Mouse (Mus musculus): ENCODE measurements at regions not wholly inside any gene's neighbourhood (a gene's known extent, or its start where the extent isn't known, plus 50 kb on each side); places are given as distances from the start of the nearest gene placed in this dataset.

GRCm38 (mm10) chr2:78418561-78419338, 449.2 kb upstream of the Ube2e3 start:
- H3K4me3 ChIP-seq (ENCODE audit: low read depth, low read length): no peak overlapping the region
- WGBS (ENCODE audit: insufficient replicate concordance): 31% methylated on average over 3 of the region's 3 CpGs

GRCm38 (mm10) chr2:78416574-78417109, 451.3 kb upstream of the Ube2e3 start:
- H3K27ac ChIP-seq (ENCODE audit: low read length): no peak overlapping the region
- no peak for ATAC-seq (ENCODE audit: low read depth)
- no peak overlapping the region for H3K4me2 ChIP-seq (ENCODE audit: low read depth, low read length)
- H3K9ac ChIP-seq (ENCODE audit: low read depth, low read length): no peak overlapping the region
- no peaks in the 10 kb centered on the region for H3K9me3 ChIP-seq (replicated peaks; ENCODE audit: control insufficient read depth, low read length)
- H3K4me3 ChIP-seq (ENCODE audit: low read depth, low read length): no peak overlapping the region
- no peaks in the 10 kb centered on the region for H3K27me3 ChIP-seq (ENCODE audit: control insufficient read depth, insufficient read depth, low read depth, low read length)
- WGBS (ENCODE audit: insufficient replicate concordance): 28% methylated on average over 2 of the region's 2 CpGs
- H3K36me3 ChIP-seq (ENCODE audit: control insufficient read depth, insufficient read depth): no peaks in the 10 kb centered on the region
- H3K4me1 ChIP-seq (ENCODE audit: control insufficient read depth, low read depth, low read length): no peaks in the 10 kb centered on the region

More at GRCm38 (mm10) chr2:78418561-78419338, 449.2 kb upstream of the Ube2e3 start:
- Histone ChIP-seq H3K4me1 (ENCODE audit: control insufficient read depth, low read depth, low read length) (no peaks in the 10 kb centered on the region), H3K9me3 (replicated peaks; ENCODE audit: control insufficient read depth, low read length) (no peaks in the 10 kb centered on the region), H3K9ac (ENCODE audit: low read depth, low read length) (no peak overlapping the region), H3K36me3 (ENCODE audit: control insufficient read depth, insufficient read depth) (no peaks in the 10 kb centered on the region), H3K27me3 (ENCODE audit: control insufficient read depth, insufficient read depth, low read depth, low read length) (no peaks in the 10 kb centered on the region), H3K4me2 (ENCODE audit: low read depth, low read length) (no peak overlapping the region), H3K27ac (ENCODE audit: low read length) (no peak overlapping the region)
- no peak for ATAC-seq (ENCODE audit: low read depth)

- H3K27ac ChIP-seq (ENCODE audit: low read length): no peak overlapping the region
- no peak overlapping the region for H3K4me2 ChIP-seq (ENCODE audit: low read depth, low read length)
- H3K27me3 ChIP-seq (ENCODE audit: control insufficient read depth, insufficient read depth, low read depth, low read length): no peaks in the 10 kb centered on the region
- H3K4me3 ChIP-seq (ENCODE audit: low read depth, low read length): no peak overlapping the region
- no peak overlapping the region for H3K9ac ChIP-seq (ENCODE audit: low read depth, low read length)
- no peaks in the 10 kb centered on the region for H3K4me1 ChIP-seq (ENCODE audit: control insufficient read depth, low read depth, low read length)
- WGBS (ENCODE audit: insufficient replicate concordance): 71% methylated on average over 4 of the region's 4 CpGs
- ATAC-seq (ENCODE audit: low read depth): no peak
- no peaks in the 10 kb centered on the region for H3K9me3 ChIP-seq (replicated peaks; ENCODE audit: control insufficient read depth, low read length)
- H3K36me3 ChIP-seq (ENCODE audit: control insufficient read depth, insufficient read depth): no peaks in the 10 kb centered on the region
Measured at GRCm38 (mm10) chr2:78412985-78413384, 454.9 kb upstream of the Ube2e3 start.

- Histone ChIP-seq H3K4me1 (ENCODE audit: control insufficient read depth, low read depth, low read length) (no peaks in the 10 kb centered on the region), H3K4me3 (ENCODE audit: low read depth, low read length) (no peak overlapping the region), H3K27ac (ENCODE audit: low read length) (no peak overlapping the region), H3K27me3 (ENCODE audit: control insufficient read depth, insufficient read depth, low read depth, low read length) (no peaks in the 10 kb centered on the region), H3K9ac (ENCODE audit: low read depth, low read length) (no peak overlapping the region), H3K36me3 (ENCODE audit: control insufficient read depth, insufficient read depth) (no peaks in the 10 kb centered on the region), H3K9me3 (replicated peaks; ENCODE audit: control insufficient read depth, low read length) (no peaks in the 10 kb centered on the region), H3K4me2 (ENCODE audit: low read depth, low read length) (no peak overlapping the region)
- no peak for ATAC-seq (ENCODE audit: low read depth)
- 36% methylated on average over 3 of the region's 3 CpGs for WGBS (ENCODE audit: insufficient replicate concordance)
Measured at GRCm38 (mm10) chr2:78403890-78404289, 457.7 kb upstream of the Cwc22 start.

- H3K4me1 ChIP-seq (ENCODE audit: control insufficient read depth, low read depth, low read length): no peaks in the 10 kb centered on the region
- H3K4me2 ChIP-seq (ENCODE audit: low read depth, low read length): no peak overlapping the region
- no peaks in the 10 kb centered on the region for H3K36me3 ChIP-seq (ENCODE audit: control insufficient read depth, insufficient read depth)
- no peak overlapping the region for H3K4me3 ChIP-seq (ENCODE audit: low read depth, low read length)
- ATAC-seq (ENCODE audit: low read depth): no peak
- no peak overlapping the region for H3K9ac ChIP-seq (ENCODE audit: low read depth, low read length)
- H3K9me3 ChIP-seq (replicated peaks; ENCODE audit: control insufficient read depth, low read length): no peaks in the 10 kb centered on the region
- no peaks in the 10 kb centered on the region for H3K27me3 ChIP-seq (ENCODE audit: control insufficient read depth, insufficient read depth, low read depth, low read length)
- no peak overlapping the region for H3K27ac ChIP-seq (ENCODE audit: low read length)
Measured at GRCm38 (mm10) chr2:78399236-78399635, 453.1 kb upstream of the Cwc22 start.

GRCm38 (mm10) chr2:78396924-78397323, 450.7 kb upstream of the Cwc22 start:
- Histone ChIP-seq H3K4me1 (ENCODE audit: control insufficient read depth, low read depth, low read length) (no peaks in the 10 kb centered on the region), H3K27me3 (ENCODE audit: control insufficient read depth, insufficient read depth, low read depth, low read length) (no peaks in the 10 kb centered on the region), H3K27ac (ENCODE audit: low read length) (no peak overlapping the region), H3K9me3 (replicated peaks; ENCODE audit: control insufficient read depth, low read length) (no peaks in the 10 kb centered on the region), H3K4me3 (ENCODE audit: low read depth, low read length) (no peak overlapping the region), H3K9ac (ENCODE audit: low read depth, low read length) (no peak overlapping the region), H3K36me3 (ENCODE audit: control insufficient read depth, insufficient read depth) (no peaks in the 10 kb centered on the region), H3K4me2 (ENCODE audit: low read depth, low read length) (no peak overlapping the region)
- ATAC-seq (ENCODE audit: low read depth): no peak
- WGBS (ENCODE audit: insufficient replicate concordance): 32% methylated on average over 3 of the region's 3 CpGs

GRCm38 (mm10) chr2:78393090-78393489, 446.9 kb upstream of the Cwc22 start:
- Histone ChIP-seq H3K4me2 (ENCODE audit: low read depth, low read length) (no peak overlapping the region), H3K36me3 (ENCODE audit: control insufficient read depth, insufficient read depth) (no peaks in the 10 kb centered on the region), H3K4me3 (ENCODE audit: low read depth, low read length) (no peak overlapping the region), H3K9me3 (replicated peaks; ENCODE audit: control insufficient read depth, low read length) (no peaks in the 10 kb centered on the region), H3K27me3 (ENCODE audit: control insufficient read depth, insufficient read depth, low read depth, low read length) (no peaks in the 10 kb centered on the region), H3K27ac (ENCODE audit: low read length) (no peak overlapping the region), H3K9ac (ENCODE audit: low read depth, low read length) (no peak overlapping the region), H3K4me1 (ENCODE audit: control insufficient read depth, low read depth, low read length) (no peaks in the 10 kb centered on the region)
- ATAC-seq (ENCODE audit: low read depth): no peak
- WGBS (ENCODE audit: insufficient replicate concordance): 53% methylated on average over 4 of the region's 4 CpGs

- H3K9me3 ChIP-seq (replicated peaks; ENCODE audit: control insufficient read depth, low read length): no peaks in the 10 kb centered on the region
- ATAC-seq (ENCODE audit: low read depth): no peak
- no peak overlapping the region for H3K9ac ChIP-seq (ENCODE audit: low read depth, low read length)
- H3K4me2 ChIP-seq (ENCODE audit: low read depth, low read length): no peak overlapping the region
- 59% methylated on average over 2 of the region's 2 CpGs for WGBS (ENCODE audit: insufficient replicate concordance)
- no peak overlapping the region for H3K27ac ChIP-seq (ENCODE audit: low read length)
- H3K4me1 ChIP-seq (ENCODE audit: control insufficient read depth, low read depth, low read length): no peaks in the 10 kb centered on the region
- H3K36me3 ChIP-seq (ENCODE audit: control insufficient read depth, insufficient read depth): no peaks in the 10 kb centered on the region
- H3K4me3 ChIP-seq (ENCODE audit: low read depth, low read length): no peak overlapping the region
- no peaks in the 10 kb centered on the region for H3K27me3 ChIP-seq (ENCODE audit: control insufficient read depth, insufficient read depth, low read depth, low read length)
Measured at GRCm38 (mm10) chr2:78392425-78392824, 446.2 kb upstream of the Cwc22 start.

- H3K4me1 ChIP-seq (ENCODE audit: control insufficient read depth, low read depth, low read length): no peaks in the 10 kb centered on the region
- no peaks in the 10 kb centered on the region for H3K9me3 ChIP-seq (replicated peaks; ENCODE audit: control insufficient read depth, low read length)
- H3K4me3 ChIP-seq (ENCODE audit: low read depth, low read length): no peak overlapping the region
- no peak overlapping the region for H3K9ac ChIP-seq (ENCODE audit: low read depth, low read length)
- WGBS (ENCODE audit: insufficient replicate concordance): 49% methylated on average over 4 of the region's 4 CpGs
- H3K4me2 ChIP-seq (ENCODE audit: low read depth, low read length): no peak overlapping the region
- no peak overlapping the region for H3K27ac ChIP-seq (ENCODE audit: low read length)
- H3K27me3 ChIP-seq (ENCODE audit: control insufficient read depth, insufficient read depth, low read depth, low read length): no peaks in the 10 kb centered on the region
- no peak for ATAC-seq (ENCODE audit: low read depth)
- no peaks in the 10 kb centered on the region for H3K36me3 ChIP-seq (ENCODE audit: control insufficient read depth, insufficient read depth)
Measured at GRCm38 (mm10) chr2:78388001-78388400, 441.8 kb upstream of the Cwc22 start.
